Mouse (Mus musculus) forebrain, embryonic 16.5 days (tissue): Measurements from ENCODE around the gene Iqgap3. TPM values are rescaled to one million over a fixed set of nuclear protein-coding genes. Genes with fewer than 3 reads are reported as not detected.

Source experiments
- ATAC-seq: fragments of 200-750 bp; cut with Nextera tagmentation; 2 replicates; pipeline ENCODE4 v1.8.0; 2017; ENCODE audit warnings: mild to moderate bottlenecking, moderate library complexity
- H3K27ac ChIP-seq: fragments of 300-500 bp; sonication (generic); 2 replicates; pipeline ENCODE4 v1.5.1; 2014; ENCODE audit warnings: low read length, control low read depth
- H3K27me3 ChIP-seq: fragments of 300-500 bp; sonication (generic); replicated peaks from 2 replicates; pipeline ENCODE4 v1.6.1; 2014; ENCODE audit warnings: low read length; ENCODE audit not compliant: control insufficient read depth, insufficient read depth
- H3K36me3 ChIP-seq: fragments of 300-500 bp; sonication (generic); 2 replicates; pipeline ENCODE4 v1.6.1; 2014; ENCODE audit not compliant: control insufficient read depth, insufficient read depth
- H3K4me1 ChIP-seq: fragments of 300-500 bp; sonication (generic); replicated peaks from 2 replicates; pipeline ENCODE4 v1.6.1; 2014; ENCODE audit warnings: low read length; ENCODE audit not compliant: control insufficient read depth, insufficient read depth
- H3K4me2 ChIP-seq: fragments of 300-500 bp; sonication (generic); 2 replicates; pipeline ENCODE4 v1.6.1; 2014; ENCODE audit warnings: mild to moderate bottlenecking, low read length, control low read depth
- H3K4me3 ChIP-seq: fragments of 300-500 bp; sonication (generic); replicated peaks from 2 replicates; pipeline ENCODE4 v1.5.1; 2014; ENCODE audit warnings: mild to moderate bottlenecking, low read length, control low read depth
- H3K9ac ChIP-seq: fragments of 300-500 bp; sonication (generic); replicated peaks from 2 replicates; pipeline ENCODE4 v1.6.1; 2014; ENCODE audit warnings: low read depth, low read length, control low read depth
- H3K9me3 ChIP-seq: fragments of 300-500 bp; sonication (generic); 2 replicates; pipeline ENCODE4 v1.6.1; 2016; ENCODE audit warnings: low read length; ENCODE audit not compliant: control insufficient read depth
- WGBS: fragments of 180-500 bp; shearing (Covaris S2); extraction: QIAGEN DNeasy Blood & Tissue Kit; methylation state at CpG from one replicate; pipeline ENCODE4 v1.1.7; 2014; 5-methylcytosine and 5-hydroxymethylcytosine counted together
- polyA plus RNA-seq: library from polyadenylated mRNA; unstranded; fragments of >200 nt; fragmentation: Nextera tagmentation; extraction: Ambion mirVana; gene quantifications from 2 replicates; pipeline ENCODE4 v1.2.1, GENCODE M21; 2015

The Iqgap3 gene
- polyA plus RNA-seq, 1 experiment from 2014 or later: 7.5 TPM

- WGBS: 88% methylated on average over 3 of the region's 3 CpGs
Measured at GRCm38 (mm10) chr3:88131071-88131470, 49.3 kb downstream of the Iqgap3 start.

GRCm38 (mm10) chr3:88132492-88132891 lies 50.7 kb downstream of the Iqgap3 start:
- Histone ChIP-seq H3K36me3 (no peaks in the 10 kb centered on the region), H3K27me3 (no peaks in the 10 kb centered on the region), H3K9ac (no peak overlapping the region), H3K9me3 (no peaks in the 10 kb centered on the region), H3K27ac (no peak overlapping the region), H3K4me3 (no peak overlapping the region), H3K4me1 (0 out of 2 replicates have a peak, but pooled peaks cover 2% of the 10 kb centered on the region), H3K4me2 (no peak overlapping the region)
- 61% methylated on average over 2 of the region's 2 CpGs for WGBS
- no peak for ATAC-seq

More at GRCm38 (mm10) chr3:88131071-88131470, 49.3 kb downstream of the Iqgap3 start:
- no peaks in the 10 kb centered on the region for H3K27me3 ChIP-seq
- H3K4me1 ChIP-seq: no peaks in the 10 kb centered on the region
- H3K36me3 ChIP-seq: no peaks in the 10 kb centered on the region
- no peak overlapping the region for H3K4me2 ChIP-seq
- H3K9me3 ChIP-seq: no peaks in the 10 kb centered on the region
- H3K9ac ChIP-seq: no peak overlapping the region
- no peak overlapping the region for H3K27ac ChIP-seq
- ATAC-seq: no peak
- H3K4me3 ChIP-seq: no peak overlapping the region

- WGBS: 58% methylated on average over 4 of the region's 4 CpGs
- H3K9ac ChIP-seq: no peak overlapping the region
- H3K4me2 ChIP-seq: no peak overlapping the region
- no peaks in the 10 kb centered on the region for H3K27me3 ChIP-seq
- H3K9me3 ChIP-seq: no peaks in the 10 kb centered on the region
- ATAC-seq: no peak
- H3K4me3 ChIP-seq: no peak overlapping the region
- H3K27ac ChIP-seq: no peak overlapping the region
- no peaks in the 10 kb centered on the region for H3K36me3 ChIP-seq
- H3K4me1 ChIP-seq: peaks cover 3% of the 10 kb centered on the region; the same call in 1 of the 2 replicates
Measured at GRCm38 (mm10) chr3:88133187-88133771, 51.5 kb downstream of the Iqgap3 start.

DNA sequence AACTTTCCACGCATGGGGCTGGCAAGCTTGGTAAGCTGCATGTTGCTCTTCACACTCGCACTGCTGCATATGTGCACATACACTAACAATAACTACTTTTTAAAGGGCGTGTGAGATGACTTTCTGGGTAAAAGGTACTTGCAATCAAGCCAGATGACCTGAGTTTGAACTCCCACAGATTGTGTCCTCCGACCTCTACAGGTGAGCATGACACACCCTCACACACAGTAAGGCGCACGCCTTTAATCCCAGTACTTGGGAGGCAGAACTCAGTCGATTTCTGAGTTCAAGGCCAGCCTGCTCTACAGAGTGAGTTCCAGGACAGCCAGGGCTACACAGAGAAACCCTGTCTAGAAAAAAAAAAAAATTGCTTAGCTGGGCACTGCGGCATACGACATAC lies 54.6 kb downstream of the Iqgap3 start:
- 85% methylated on average over 9 of the region's 9 CpGs for WGBS
- ATAC-seq: no peak

DNA sequence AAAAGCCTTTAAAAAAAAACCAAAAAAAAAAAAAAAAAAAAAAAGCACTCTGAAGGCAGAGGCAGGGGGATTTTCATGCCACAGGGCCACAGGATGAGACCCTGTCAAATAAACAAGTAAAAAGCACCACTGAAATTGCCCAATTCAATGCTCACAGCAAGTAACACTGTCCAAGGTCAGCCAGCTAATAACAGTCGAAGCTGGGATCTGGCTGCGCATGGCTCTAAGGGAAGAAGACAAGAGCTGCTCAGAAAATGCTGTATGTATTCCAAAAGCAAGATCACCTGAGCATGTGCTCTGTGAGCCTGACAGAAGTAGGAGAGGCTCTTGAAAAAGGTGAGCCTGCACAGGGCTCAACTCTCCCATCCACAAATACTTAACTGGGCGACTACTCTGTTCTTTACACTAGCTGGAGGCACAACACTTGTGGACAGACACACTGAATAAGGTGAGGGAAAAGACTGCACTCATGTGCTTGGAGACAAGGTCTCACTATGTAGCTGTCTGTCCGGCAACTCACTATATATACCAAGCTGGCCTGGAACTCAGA lies 55.2 kb downstream of the Iqgap3 start:
- no peak for ATAC-seq
- WGBS: 76% methylated on average over 4 of the region's 4 CpGs

More for the DNA sequence above, 54.6 kb downstream of the Iqgap3 start:
- Histone ChIP-seq H3K9me3 (no peaks in the 10 kb centered on the region), H3K4me2 (no peak overlapping the region), H3K27ac (no peak overlapping the region), H3K4me3 (no peak overlapping the region), H3K9ac (no peak overlapping the region), H3K36me3 (no peaks in the 10 kb centered on the region), H3K4me1 (peaks cover 20% of the 10 kb centered on the region), H3K27me3 (no peaks in the 10 kb centered on the region)

GRCm38 (mm10) chr3:88137821-88138220 lies 56.0 kb downstream of the Iqgap3 start:
- ATAC-seq: no peak
- 3% methylated on average over 3 of the region's 3 CpGs for WGBS

More for the DNA sequence above, 55.2 kb downstream of the Iqgap3 start:
- Histone ChIP-seq H3K4me1 (peaks cover 24% of the 10 kb centered on the region), H3K36me3 (no peaks in the 10 kb centered on the region), H3K27me3 (no peaks in the 10 kb centered on the region), H3K27ac (no peak overlapping the region), H3K4me3 (no peak overlapping the region), H3K9ac (no peak overlapping the region), H3K4me2 (no peak overlapping the region), H3K9me3 (no peaks in the 10 kb centered on the region)

DNA sequence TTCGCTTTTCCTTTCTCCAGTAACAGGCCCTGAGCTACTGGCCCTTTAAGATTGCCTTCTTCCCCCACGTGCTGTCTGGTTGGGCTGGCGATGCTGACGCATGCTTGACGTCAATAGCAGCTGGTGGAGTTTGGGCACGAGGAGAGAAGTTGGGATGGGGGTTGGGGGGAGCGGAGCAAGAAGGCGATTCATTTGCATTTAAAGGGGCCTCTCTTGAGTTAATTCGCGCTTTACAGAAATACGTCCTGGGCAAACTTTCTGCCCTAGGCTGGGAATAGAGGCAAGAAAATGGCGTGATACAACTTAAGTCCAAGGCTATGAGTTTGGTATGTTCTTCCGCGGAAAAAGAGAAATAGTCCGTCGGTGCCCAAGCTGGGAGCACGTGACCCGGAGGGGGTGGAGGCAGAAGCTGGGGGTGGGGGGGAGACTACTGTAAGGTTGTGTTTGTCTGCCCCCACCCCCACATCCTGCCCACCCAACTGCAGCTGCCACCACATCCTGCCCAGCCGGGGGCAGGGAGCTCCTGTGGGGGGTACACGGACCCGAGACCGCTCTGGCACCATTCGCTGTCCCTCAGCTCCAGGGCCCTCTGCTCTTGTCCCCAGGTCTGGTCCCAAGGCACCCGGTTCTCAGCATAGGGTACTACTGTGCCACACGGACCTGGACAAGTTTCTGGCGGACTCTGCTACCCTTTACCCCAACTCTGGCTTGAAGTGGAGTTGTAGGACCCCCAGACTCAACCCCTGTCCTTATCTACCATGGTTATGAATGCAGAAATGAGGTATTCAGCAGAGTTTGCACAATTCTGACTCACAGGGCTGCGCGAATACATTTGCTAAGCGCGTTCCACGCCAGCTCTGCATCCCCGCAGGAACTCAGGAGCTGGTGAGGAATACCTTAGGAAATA lies 56.8 kb downstream of the Iqgap3 start:
- H3K4me3 ChIP-seq: peak overlapping the region; percentile 58
- peak; percentile 82 for ATAC-seq
- peak overlapping the region; percentile 84 for H3K4me2 ChIP-seq
- H3K27ac ChIP-seq: peak overlapping the region; percentile 83
- peak overlapping the region; percentile 65 for H3K9ac ChIP-seq
- peaks cover 29% of the 10 kb centered on the region for H3K4me1 ChIP-seq
- no peaks in the 10 kb centered on the region for H3K27me3 ChIP-seq
- H3K9me3 ChIP-seq: no peaks in the 10 kb centered on the region
- H3K36me3 ChIP-seq: no peaks in the 10 kb centered on the region
- under 1% methylated on average over 32 of the region's 32 CpGs for WGBS

More at GRCm38 (mm10) chr3:88137821-88138220, 56.0 kb downstream of the Iqgap3 start:
- peak overlapping the region; percentile 58 for H3K4me3 ChIP-seq
- H3K27ac ChIP-seq: peak overlapping the region; percentile 83
- H3K9me3 ChIP-seq: no peaks in the 10 kb centered on the region
- H3K9ac ChIP-seq: peak overlapping the region; percentile 53
- no peaks in the 10 kb centered on the region for H3K36me3 ChIP-seq
- no peaks in the 10 kb centered on the region for H3K27me3 ChIP-seq
- peaks cover 24% of the 10 kb centered on the region for H3K4me1 ChIP-seq
- H3K4me2 ChIP-seq: peak overlapping the region; percentile 84

DNA sequence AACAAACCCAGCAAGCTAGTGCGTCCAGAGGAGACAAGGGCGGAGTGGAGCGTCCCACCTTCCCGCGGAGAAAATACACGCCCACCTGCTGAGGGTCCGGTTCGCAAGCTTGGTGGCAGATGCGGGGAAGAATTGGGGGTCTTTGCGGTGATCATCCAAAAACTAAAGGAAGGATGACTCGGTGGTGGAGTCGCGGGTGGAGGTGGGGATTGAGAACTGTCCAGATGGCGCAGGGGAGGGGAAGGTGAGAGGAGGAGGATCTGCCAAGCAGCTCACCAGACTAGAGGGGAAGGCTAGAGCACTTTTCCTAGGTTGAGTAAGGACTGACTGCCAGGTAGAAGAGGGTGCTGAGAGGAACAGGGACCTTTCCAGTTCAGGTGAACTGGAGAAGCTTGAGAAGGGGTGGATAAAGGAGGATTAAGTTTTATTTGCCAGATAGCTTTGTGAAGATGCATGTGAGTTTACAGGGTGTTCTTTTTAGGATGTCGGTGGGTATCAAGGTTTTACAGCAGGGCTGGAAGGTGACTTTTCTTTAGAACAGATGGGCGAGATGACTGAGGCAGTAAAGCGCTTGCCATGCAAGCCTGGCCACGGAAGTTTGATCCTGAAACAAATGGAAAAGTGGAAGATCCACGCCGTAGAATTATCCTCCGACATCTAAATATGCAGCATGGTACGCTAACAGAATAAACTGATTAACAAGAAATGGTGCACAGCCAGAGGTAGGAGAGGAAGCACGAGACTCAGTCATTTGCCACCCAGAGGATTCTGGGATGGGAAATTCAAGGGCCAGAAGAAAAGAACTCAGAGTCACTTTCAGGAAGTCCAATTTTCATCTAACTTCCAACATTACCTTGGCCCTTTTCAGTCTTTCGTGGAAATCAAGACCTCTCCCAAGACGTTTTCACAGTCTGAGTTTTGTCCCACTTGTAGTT lies 57.7 kb downstream of the Iqgap3 start:
- Histone ChIP-seq H3K4me1 (peaks cover 39% of the 10 kb centered on the region), H3K36me3 (no peaks in the 10 kb centered on the region), H3K4me3 (peak overlapping the region; percentile 58), H3K4me2 (peak overlapping the region; percentile 84), H3K9me3 (no peaks in the 10 kb centered on the region), H3K9ac (peak overlapping the region; percentile 65), H3K27me3 (no peaks in the 10 kb centered on the region), H3K27ac (peak overlapping the region; percentile 83)
- no peak for ATAC-seq
- 19% methylated on average over 25 of the region's 25 CpGs for WGBS
